Mouse (Mus musculus): ENCODE results near the gene Gm26897.

Gene Gm26897

GRCm38 (mm10) chr5:111750092-111750491 lies 16.4 kb downstream of the Gm26897 start:
- DNase-seq (ENCODE audit: low spot score in 2 of 2), result no peak

DNA sequence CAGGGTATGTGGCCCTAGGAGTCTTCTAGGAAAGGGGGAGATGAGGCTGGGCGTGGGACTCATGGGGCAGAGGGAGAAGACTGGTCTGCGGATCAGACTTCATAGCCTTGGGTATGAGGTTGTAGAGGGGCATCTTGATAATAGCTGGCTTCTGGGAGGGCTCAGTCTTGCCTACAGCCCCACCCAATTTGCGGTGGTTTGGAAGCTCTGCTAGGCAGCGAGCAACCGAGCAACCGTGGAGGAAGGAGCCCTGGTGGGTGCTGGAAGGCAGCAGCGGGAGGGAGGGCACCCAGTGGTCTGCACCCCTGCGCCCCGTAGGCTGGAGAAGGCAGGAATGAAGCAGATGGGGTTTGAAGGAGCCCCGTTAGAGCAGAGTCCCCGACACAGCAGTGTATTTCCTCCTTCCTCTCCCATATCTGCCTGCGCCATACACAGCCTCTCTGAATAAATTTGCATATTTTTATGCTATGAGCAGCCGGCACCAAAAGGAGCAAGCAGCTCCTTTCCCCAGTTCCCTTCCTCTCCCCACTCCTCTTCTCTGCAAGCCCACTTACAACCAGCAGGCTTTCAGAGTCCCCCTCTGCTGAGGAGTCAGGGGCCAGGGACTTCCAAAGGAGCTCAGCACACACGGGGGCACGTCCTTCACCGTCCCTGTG lies 20.9 kb downstream of the Gm26897 start:
- no peak for DNase-seq (ENCODE audit: low spot score in 2 of 2)

GRCm38 (mm10) chr5:111755330-111755729 lies 21.6 kb downstream of the Gm26897 start:
- DNase-seq (ENCODE audit: low spot score in 2 of 2), result no peak

DNA sequence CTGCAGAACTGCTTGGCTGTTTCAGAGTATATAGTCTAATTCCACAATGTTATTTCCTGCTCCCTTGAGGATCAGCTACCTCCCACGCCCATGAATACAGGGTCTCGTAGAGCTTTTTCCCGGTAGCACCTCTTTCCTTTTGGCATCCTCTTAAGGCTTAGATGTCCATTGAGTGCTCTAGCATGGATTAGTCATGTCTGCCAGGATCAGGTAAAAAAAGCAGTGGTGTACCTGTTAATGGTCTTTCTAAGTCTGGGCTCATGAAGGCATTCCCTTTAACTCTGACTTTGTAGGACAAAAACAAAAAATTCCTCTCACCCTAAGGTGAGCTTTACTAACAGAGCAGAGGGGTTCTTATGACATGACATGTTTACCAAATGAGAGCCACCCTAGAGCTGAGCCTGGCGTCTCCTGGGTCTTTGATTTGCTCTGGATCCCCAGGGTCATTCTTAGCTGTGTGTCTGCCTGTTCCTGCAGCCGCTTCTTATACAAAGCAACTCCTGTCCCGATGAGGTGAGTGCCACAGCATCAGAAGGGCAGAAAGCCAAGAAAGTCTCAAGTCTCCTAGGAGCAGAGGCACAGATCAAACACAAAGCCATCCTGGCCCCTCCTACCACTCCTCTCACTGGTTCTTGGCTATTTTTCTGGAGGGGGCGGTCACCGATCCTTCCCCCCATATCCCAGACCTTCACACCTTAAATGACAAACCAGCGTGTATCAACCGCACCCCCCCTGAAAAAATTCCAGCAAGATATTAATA lies 27.2 kb downstream of the Gm26897 start:
- no peak for DNase-seq (ENCODE audit: low spot score in 2 of 2)

GRCm38 (mm10) chr5:111761574-111761973 lies 27.9 kb downstream of the Gm26897 start:
- no peak for DNase-seq (ENCODE audit: low spot score in 2 of 2)

- no peak for DNase-seq (ENCODE audit: low spot score in 2 of 2)
These were observed 28.4 kb downstream of the Gm26897 start for GRCm38 (mm10) chr5:111762085-111762484.

DNA sequence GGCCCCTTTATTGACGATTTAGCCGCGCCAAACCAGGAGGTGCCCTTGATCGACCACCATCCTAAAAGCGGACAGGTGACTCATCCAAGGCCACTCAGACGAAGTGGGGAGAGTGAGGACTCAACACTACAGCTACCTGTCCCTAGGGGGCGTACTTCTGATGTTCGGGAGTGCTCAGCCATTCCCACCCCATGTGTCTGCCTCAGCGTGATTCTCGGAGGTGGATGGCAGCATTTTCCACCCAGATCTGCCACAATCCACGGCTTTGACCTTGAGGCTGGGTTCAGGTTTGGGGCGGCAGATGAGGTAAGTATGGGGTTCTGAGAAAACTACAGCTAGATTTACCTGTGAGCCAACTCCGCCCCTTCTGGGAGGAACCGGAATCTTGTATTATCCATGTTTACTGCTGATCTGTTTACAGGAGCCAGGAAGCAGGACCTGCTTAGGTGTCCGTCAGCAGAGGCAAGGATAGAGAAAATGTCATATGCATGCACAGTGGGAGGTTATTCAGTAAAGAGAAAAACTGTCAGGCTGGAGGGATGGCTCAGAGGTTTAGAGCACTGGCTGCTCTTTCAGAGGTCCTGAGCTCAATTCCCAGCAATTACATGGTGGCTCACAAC lies 32.1 kb downstream of the Gm26897 start:
- DNase-seq (ENCODE audit: low spot score in 2 of 2), result no peak

GRCm38 (mm10) chr5:111766696-111767095 lies 33.0 kb downstream of the Gm26897 start:
- no peak for DNase-seq (ENCODE audit: low spot score in 2 of 2)

DNA sequence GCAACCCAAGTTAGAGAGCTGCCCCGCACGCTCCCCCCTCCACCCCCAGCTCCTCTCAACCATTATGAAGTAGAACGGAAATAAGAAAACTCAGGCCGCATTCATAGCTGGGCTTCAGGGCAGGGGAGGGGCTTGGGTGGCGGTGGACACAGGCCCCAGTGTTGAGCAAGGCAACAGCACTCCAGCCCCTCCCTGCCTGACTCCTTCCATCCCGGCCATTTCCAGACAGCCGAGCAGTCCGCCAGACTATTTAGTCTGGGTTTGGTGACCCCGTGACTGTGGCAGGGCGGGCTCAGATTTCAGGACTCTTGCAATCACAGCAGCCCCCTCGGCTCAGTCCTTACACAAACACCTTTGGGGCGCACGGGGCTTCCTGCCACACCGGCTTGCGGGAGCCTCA lies 36.5 kb downstream of the Gm26897 start:
- DNase-seq (ENCODE audit: low spot score in 2 of 2), result no peak

GRCm38 (mm10) chr5:111772127-111772526 lies 38.4 kb downstream of the Gm26897 start:
- DNase-seq (ENCODE audit: low spot score in 2 of 2), result no peak

- DNase-seq (ENCODE audit: low spot score in 2 of 2), result no peak
These were observed 39.1 kb downstream of the Gm26897 start for GRCm38 (mm10) chr5:111772591-111773406.

DNA sequence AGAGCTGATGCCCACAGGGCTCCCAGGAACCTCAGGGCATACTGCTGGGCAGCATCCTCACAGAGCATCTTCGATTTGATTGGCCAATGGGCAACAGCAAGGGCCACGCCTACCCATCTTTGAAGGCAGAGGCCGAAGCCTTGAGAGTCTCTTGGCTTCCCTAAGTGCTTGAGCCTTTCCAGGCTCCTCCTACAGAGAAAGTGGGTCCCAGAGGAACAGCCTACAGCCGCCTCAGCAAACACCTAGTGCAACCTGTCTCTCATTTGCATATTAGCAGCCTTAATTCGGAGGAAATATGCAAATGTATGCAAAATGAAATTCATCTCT lies 39.6 kb downstream of the Gm26897 start:
- no peak for DNase-seq (ENCODE audit: low spot score in 2 of 2)

DNA sequence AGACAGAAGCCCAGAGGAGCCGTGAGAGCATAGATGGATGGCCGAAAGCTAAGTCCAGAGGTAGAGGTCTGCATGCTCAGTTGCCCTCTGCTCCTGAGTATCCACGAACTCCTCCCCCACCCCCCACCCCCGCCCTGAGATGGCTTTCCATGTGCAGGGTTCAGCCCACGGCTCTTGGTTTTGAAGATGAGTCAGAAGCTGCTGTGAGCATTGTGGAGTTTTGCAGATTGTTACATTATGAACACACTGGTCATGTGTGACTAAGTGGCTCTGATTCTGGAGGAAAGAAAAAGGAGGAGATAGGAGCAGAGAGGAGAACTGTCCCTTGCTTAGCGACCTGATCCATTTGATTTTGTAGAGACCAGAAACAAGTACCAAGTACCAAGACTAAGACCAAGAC lies 42.5 kb downstream of the Gm26897 start:
- DNase-seq (ENCODE audit: low spot score in 2 of 2), result no peak

DNA sequence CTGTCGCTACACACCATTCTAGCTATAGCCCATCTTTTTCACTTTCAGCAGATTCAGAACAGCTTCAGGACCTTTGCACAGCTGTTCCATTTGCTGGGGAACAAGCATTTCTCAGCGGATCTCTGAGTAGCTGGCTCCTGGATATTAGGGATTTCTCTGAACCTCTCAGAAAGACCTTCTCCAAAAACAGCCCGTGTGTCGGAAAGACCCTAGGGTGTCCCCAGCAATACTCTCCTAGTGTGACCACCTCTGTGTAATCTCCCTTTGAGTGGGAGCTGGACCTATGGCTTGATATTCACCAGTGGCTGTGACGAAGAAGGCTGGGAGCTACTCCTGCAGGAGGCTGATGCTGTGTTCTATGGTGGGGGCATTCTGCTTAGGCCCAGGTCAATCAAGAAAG lies 44.4 kb downstream of the Gm26897 start:
- DNase-seq (ENCODE audit: low spot score in 2 of 2), result no peak

DNA sequence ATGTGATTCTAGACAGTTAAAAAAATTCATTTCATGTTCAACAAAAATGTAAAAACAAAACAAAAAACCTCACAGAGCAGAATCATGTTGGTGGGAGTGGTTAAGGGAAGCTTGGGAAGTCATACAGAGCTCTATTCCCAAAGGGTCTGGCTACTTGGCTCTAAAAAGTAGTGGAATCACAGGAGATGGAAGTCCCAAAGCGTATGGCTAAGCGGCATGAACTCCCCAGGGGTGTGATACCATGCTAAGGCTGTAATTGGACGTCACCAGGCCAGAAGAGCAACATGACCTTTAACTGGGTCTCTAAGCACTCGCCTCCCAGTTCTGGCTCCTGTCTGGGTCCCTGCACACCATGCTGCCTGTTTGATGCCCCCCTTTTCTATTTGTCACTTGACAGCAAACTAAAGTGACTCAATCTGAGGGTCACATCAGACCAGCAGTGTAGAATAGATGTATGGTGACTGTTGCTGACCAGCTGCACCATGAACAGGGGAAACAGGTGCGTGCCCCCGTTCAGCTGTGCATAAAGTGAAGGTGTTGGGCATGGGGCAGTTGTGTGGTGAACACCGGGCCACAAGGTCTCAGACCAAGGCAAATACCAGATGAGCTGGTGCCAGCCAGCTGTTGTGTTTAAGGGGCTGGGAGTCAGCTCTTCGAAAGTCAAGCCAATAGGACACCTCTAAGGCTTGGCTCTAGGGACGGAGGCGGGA lies 46.2 kb downstream of the Gm26897 start:
- DNase-seq (ENCODE audit: low spot score in 2 of 2), result no peak

Data from spleen, postnatal 36 days (tissue).